Mouse (Mus musculus): ENCODE data around the gene Ccdc33.

DNA sequence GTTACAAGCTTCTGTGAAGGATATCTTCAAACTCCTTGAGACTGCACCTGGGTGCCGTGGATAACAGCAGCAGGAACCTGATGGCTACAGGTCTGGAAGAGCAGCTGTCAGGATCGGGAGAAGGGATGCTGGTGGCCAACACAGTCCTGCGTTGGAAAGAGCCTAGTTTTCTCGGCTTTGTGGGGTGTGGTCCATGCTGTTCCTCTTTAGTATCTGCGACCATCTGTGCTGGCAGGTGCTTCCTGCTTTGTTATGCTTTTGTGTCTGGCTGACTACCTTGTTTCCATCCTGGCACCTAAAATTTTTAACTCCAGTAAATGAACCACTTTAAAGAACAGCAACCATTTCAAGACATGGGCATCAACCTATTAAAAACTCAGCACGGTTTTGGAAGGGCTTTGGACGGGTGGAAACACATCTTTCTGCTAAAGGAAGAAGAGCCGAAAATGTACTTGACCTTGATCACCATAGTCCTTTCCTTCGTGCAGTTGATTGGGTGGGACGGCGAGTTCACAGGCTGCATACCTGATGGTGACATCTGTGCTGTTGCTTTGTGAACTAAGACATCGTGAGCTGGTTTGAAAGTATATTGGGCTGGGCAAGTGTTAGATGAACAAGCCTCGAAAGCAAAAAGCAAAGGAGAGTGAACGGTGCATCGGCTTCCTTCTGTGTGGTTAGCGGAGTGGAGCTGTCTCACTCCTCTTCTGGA, 112.7 kb downstream of the Ccdc33 start, which contains the start of gene Cyp11a1:
- TF ChIP-seq CTCF (IDR thresholded peaks at IDR 0.05; ENCODE audit: low read depth, low read length), result no peak
- TF ChIP-seq POLR2A (IDR thresholded peaks at IDR 0.05; ENCODE audit: extremely low read depth, insufficient read depth, low read length), result no peak
